Mouse (Mus musculus) yolk sac, embryonic 10.5 days (tissue): ENCODE results near the gene Dock9.

Source experiments
- DNase-seq: peaks from one replicate; pipeline ENCODE4 v3.0.0-alpha.2; 2017; ENCODE audit warnings: low spot score

The Dock9 gene

GRCm38 (mm10) chr14:121791935-121792334 is 5.7 kb downstream of the Dock9 start:
- DNase-seq, result no peak

GRCm38 (mm10) chr14:121791112-121791511 is 6.5 kb downstream of the Dock9 start:
- DNase-seq, result no peak

- DNase-seq, result no peak
Measured at GRCm38 (mm10) chr14:121789273-121789672, 8.4 kb downstream of the Dock9 start.

GRCm38 (mm10) chr14:121788451-121788850 is 9.2 kb downstream of the Dock9 start:
- no peak for DNase-seq

- DNase-seq, result peak; percentile 73
Measured at GRCm38 (mm10) chr14:121787430-121787829, 10.2 kb downstream of the Dock9 start.

- peak; percentile 52 for DNase-seq
Measured at GRCm38 (mm10) chr14:121786900-121787299, 10.7 kb downstream of the Dock9 start.

GRCm38 (mm10) chr14:121785394-121785793 is 12.2 kb downstream of the Dock9 start:
- no peak for DNase-seq

- DNase-seq, result no peak
Measured at GRCm38 (mm10) chr14:121780942-121781531, 16.6 kb downstream of the Dock9 start.

GRCm38 (mm10) chr14:121780144-121780913 is 17.3 kb downstream of the Dock9 start:
- no peak for DNase-seq

GRCm38 (mm10) chr14:121779620-121780019 is 18.0 kb downstream of the Dock9 start:
- no peak for DNase-seq

- no peak for DNase-seq
Measured at GRCm38 (mm10) chr14:121777279-121777831, 20.3 kb downstream of the Dock9 start.

GRCm38 (mm10) chr14:121776749-121777148 is 20.9 kb downstream of the Dock9 start:
- no peak for DNase-seq

- no peak for DNase-seq
Measured at GRCm38 (mm10) chr14:121762021-121762452, 35.6 kb downstream of the Dock9 start.

GRCm38 (mm10) chr14:121760403-121760802 is 37.2 kb downstream of the Dock9 start:
- DNase-seq, result no peak

GRCm38 (mm10) chr14:121754110-121754509 is 43.5 kb downstream of the Dock9 start:
- DNase-seq, result no peak

- no peak for DNase-seq
Measured at GRCm38 (mm10) chr14:121752686-121753426, 44.8 kb downstream of the Dock9 start.

- no peak for DNase-seq
Measured at GRCm38 (mm10) chr14:121749606-121750005, 48.0 kb downstream of the Dock9 start.

- no peak for DNase-seq
Measured at GRCm38 (mm10) chr14:121749084-121749483, 48.6 kb downstream of the Dock9 start.

GRCm38 (mm10) chr14:121747360-121747759 is 50.3 kb downstream of the Dock9 start:
- no peak for DNase-seq

- DNase-seq, result no peak
Measured at GRCm38 (mm10) chr14:121743787-121744417, 53.7 kb downstream of the Dock9 start.

GRCm38 (mm10) chr14:121738431-121739403 is 58.9 kb downstream of the Dock9 start:
- no peak for DNase-seq
